Mouse (Mus musculus) megakaryocyte, adult 5-6 weeks (primary cell): ENCODE results near the gene Kcnc4. TPM values are rescaled to one million over a fixed set of nuclear protein-coding genes. Genes with fewer than 3 reads are reported as not detected.
A peak's percentile ranks its signal among the peaks of the same experiment; 100 is the strongest.

ENCODE experiments used
- ATAC-seq: 2 replicates; pipeline ENCODE4 v1.8.0; 2016; ENCODE audit warnings: mild to moderate bottlenecking, inconsistent platforms; ENCODE audit not compliant: poor library complexity, severe bottlenecking
- total RNA-seq, 2 experiments: library from RNA; stranded (forward) in 1 of 2; stranded (reverse) in 1 of 2; fragments of 153-499, 151-499 nt in 1 of 2; fragments of 221-1000, 200-1000 nt in 1 of 2; gene quantifications; 2 replicates each; pipeline versions ENCODE4 v1.2.3 to v1.2.4; 2015 to 2017

Gene Kcnc4
- not detected in 2 replicates for total RNA-seq (2015)
- total RNA-seq (2017), result not detected in 2 replicates

GRCm38 (mm10) chr3:107459196-107459772 is at the start of gene Kcnc4:
TSS of gene Kcnc4 (minus strand) at chr3:107459552.
- ATAC-seq, result no peak

- no peak for ATAC-seq
Observed at GRCm38 (mm10) chr3:107508696-107509095, 49.3 kb upstream of the Kcnc4 start.

GRCm38 (mm10) chr3:107507966-107508365 is 48.6 kb upstream of the Kcnc4 start:
- ATAC-seq, result no peak

- ATAC-seq, result no peak
Observed at GRCm38 (mm10) chr3:107506531-107506930, 47.2 kb upstream of the Kcnc4 start.

GRCm38 (mm10) chr3:107505464-107506367 is 46.4 kb upstream of the Kcnc4 start:
- ATAC-seq, result no peak

- ATAC-seq, result no peak
Observed at GRCm38 (mm10) chr3:107504542-107504941, 45.2 kb upstream of the Kcnc4 start.

- ATAC-seq, result no peak
Observed at GRCm38 (mm10) chr3:107503716-107504115, 44.4 kb upstream of the Kcnc4 start.

GRCm38 (mm10) chr3:107501702-107502151 is 42.4 kb upstream of the Kcnc4 start:
- no peak for ATAC-seq

GRCm38 (mm10) chr3:107500301-107500700 is 40.9 kb upstream of the Kcnc4 start:
- ATAC-seq, result no peak

GRCm38 (mm10) chr3:107496086-107496850 is 36.9 kb upstream of the Kcnc4 start:
- ATAC-seq, result no peak

- no peak for ATAC-seq
Observed at GRCm38 (mm10) chr3:107495524-107495923, 36.2 kb upstream of the Kcnc4 start.

- ATAC-seq, result no peak
Observed at GRCm38 (mm10) chr3:107491459-107491858, 32.1 kb upstream of the Kcnc4 start.

- no peak for ATAC-seq
Observed at GRCm38 (mm10) chr3:107488637-107489036, 29.3 kb upstream of the Kcnc4 start.

GRCm38 (mm10) chr3:107483290-107483689 is 23.9 kb upstream of the Kcnc4 start:
- no peak for ATAC-seq

- peak; percentile 40 for ATAC-seq
Observed at GRCm38 (mm10) chr3:107480660-107481059, 21.3 kb upstream of the Kcnc4 start.

- ATAC-seq, result peak; percentile 86
Observed at GRCm38 (mm10) chr3:107472198-107472597, 12.8 kb upstream of the Kcnc4 start.

GRCm38 (mm10) chr3:107469059-107469458 is 9.7 kb upstream of the Kcnc4 start:
- no peak for ATAC-seq

- ATAC-seq, result no peak
Observed at GRCm38 (mm10) chr3:107468106-107468505, 8.8 kb upstream of the Kcnc4 start.

- ATAC-seq, result peak; percentile 60
Observed at GRCm38 (mm10) chr3:107466577-107466976, 7.2 kb upstream of the Kcnc4 start.

- peak; percentile 67 for ATAC-seq
Observed at GRCm38 (mm10) chr3:107462160-107462559, 2.8 kb upstream of the Kcnc4 start.

- no peak for ATAC-seq
Observed at GRCm38 (mm10) chr3:107459773-107460431, 550 bp upstream of the Kcnc4 start.
